Mouse (Mus musculus) megakaryocyte, embryonic 14.5 days (primary cell): ENCODE data around the gene Rgma. TPM values are rescaled to one million over a fixed set of nuclear protein-coding genes. Genes with fewer than 3 reads are reported as not detected.

Experiments used
- H3K27me3 ChIP-seq: replicated peaks from 2 replicates; pipeline ENCODE3; 2012; ENCODE audit warnings: inconsistent platforms
- H3K36me3 ChIP-seq: replicated peaks from 2 replicates; pipeline ENCODE3; 2012; ENCODE audit warnings: low read length, inconsistent platforms, mixed read lengths
- H3K4me1 ChIP-seq: 2 replicates; pipeline ENCODE4 v1.6.1; 2012; ENCODE audit warnings: inconsistent platforms
- H3K4me3 ChIP-seq: replicated peaks from 2 replicates; pipeline ENCODE3; 2012; ENCODE audit warnings: moderate library complexity, mild to moderate bottlenecking, inconsistent platforms
- H3K9me3 ChIP-seq: 2 replicates; pipeline ENCODE4 v1.6.1; 2012; ENCODE audit warnings: inconsistent platforms
- FLI1 ChIP-seq: IDR thresholded peaks from 2 replicates; pipeline ENCODE4 v1.6.1; 2012; ENCODE audit warnings: low read length, inconsistent platforms, mixed read lengths
- GATA1 ChIP-seq: IDR thresholded peaks from 3 replicates; pipeline ENCODE4 v1.6.1; 2012; ENCODE audit warnings: mixed read lengths, low read length, inconsistent platforms, borderline replicate concordance
- polyA plus RNA-seq: library from polyadenylated mRNA; stranded (reverse); fragments of >175 nt; gene quantifications from 2 replicates; pipeline ENCODE4 v1.2.3, GENCODE M21; 2012; ENCODE audit warnings: low replicate concordance; ENCODE audit not compliant: insufficient read depth

The Rgma gene
- polyA plus RNA-seq, 1 experiment = not detected

DNA sequence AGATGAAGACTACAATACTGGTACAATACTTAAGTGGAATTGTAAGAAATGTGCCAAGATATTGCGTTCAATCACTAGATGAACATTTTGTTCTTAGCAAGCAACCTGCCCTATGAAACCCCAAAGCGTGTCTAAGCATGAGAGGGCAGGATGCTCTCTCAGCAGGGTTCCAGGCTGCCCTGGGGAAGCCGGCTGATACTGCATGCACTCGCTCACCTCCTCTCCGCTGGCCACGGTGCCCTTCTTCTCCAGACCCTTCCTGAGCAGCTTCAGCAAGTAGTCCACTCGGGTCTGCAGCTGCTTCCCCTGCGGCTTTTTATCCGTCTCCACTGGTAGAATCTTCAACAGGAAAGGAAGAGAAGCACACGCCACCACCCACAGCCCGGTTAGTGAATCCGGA is 78.8 kb downstream of the Rgma start:
- H3K4me3 ChIP-seq = no peak overlapping the region
- no peaks in the 10 kb centered on the region for H3K9me3 ChIP-seq
- H3K27me3 ChIP-seq = no peaks in the 10 kb centered on the region
- H3K4me1 ChIP-seq = peaks cover 25% of the 10 kb centered on the region
- H3K36me3 ChIP-seq = peaks cover 100% of the 10 kb centered on the region
- TF ChIP-seq FLI1 (no peak), GATA1 (no peak)

DNA sequence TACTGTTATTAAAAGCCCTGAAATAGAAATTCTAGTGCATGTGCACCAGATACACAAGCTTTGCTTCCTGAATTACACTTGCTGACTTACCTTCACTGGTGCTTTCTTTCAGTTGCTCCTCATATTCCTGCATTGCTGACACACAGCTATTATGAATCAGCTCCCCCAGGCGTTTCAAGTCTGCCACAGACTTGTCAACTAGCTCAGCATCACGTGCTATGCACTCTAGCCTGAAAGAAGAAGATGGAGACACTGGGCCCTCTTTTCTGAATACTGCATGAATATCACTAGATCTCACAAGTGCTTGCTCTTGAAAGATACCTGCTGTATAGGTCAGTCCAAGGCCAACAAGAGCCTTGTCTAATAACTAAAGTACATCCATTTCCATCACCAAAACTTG is 88.2 kb downstream of the Rgma start:
- TF ChIP-seq FLI1 (no peak), GATA1 (no peak)
- H3K9me3 ChIP-seq = no peaks in the 10 kb centered on the region
- H3K36me3 ChIP-seq = peaks cover 97% of the 10 kb centered on the region
- no peaks in the 10 kb centered on the region for H3K27me3 ChIP-seq
- H3K4me1 ChIP-seq = no peaks in the 10 kb centered on the region; the same call in 1 of the 2 replicates
- H3K4me3 ChIP-seq = no peak overlapping the region

DNA sequence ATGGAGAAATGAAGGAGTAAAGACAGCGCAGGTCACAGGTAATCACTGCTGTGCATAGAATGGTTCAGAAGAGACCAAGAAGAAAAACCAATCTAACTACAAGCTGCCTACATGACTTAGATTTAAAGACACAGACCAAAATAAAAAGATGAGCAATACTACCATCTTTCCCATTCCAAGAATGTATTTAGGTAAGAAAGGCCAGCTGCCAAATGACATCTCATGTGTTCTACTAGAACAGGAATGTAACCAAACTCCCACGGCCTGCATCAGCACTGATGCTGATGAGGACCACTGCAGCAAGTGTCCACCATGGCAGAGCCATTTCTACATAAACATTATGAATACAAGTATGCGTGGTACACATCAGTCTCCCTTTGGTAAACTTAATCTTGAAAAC is 92.4 kb downstream of the Rgma start:
- Histone ChIP-seq H3K9me3 (no peaks in the 10 kb centered on the region), H3K36me3 (peaks cover 99% of the 10 kb centered on the region), H3K4me3 (no peak overlapping the region), H3K27me3 (no peaks in the 10 kb centered on the region), H3K4me1 (no peaks in the 10 kb centered on the region; the same call in 1 of the 2 replicates)
- TF ChIP-seq FLI1 (no peak), GATA1 (no peak)

Other genes starting within 250 kb of the Rgma start
- gene Chd2, start 166.3 kb downstream of the Rgma start, polyA plus RNA-seq = 3.1 and 38.7 TPM in 2 replicates